Mouse (Mus musculus): Measurements from ENCODE around the gene Dot1l.

DNA sequence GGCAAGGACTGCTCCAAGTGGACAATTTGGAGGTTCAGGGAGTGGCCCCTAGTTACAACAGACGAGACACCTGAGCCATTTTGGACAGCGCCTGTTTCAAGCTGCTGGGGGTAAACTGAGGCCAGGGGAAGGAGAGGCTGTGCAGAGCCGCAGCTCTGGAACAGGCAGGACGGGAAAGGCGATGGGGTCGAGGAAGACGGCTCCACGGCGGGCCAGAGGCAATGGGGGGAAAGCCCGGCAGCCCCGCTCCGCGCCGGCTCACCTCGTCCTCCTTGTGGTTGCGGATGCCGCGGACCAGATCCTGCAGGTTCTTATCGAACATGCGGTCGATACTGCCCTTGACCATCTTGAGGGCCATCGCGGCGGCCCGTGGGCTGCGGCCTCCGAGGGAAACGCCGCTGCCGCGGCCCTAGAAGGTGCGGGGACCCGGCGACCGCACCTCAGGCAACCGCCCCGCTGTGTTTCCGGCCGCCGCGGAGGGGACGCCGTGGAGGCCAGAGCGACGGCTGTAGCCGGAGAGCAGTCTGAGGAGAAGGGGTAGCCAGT is 13.3 kb upstream of the Dot1l start:
- TF ChIP-seq TCF12 (IDR thresholded peaks at IDR 0.05; ENCODE audit: insufficient read depth, poor library complexity, severe bottlenecking) = no peak
- no peak for TF ChIP-seq POLR2A (IDR thresholded peaks at IDR 0.05; ENCODE audit: insufficient read length, low read depth)
